Mouse (Mus musculus): ENCODE measurements around the gene Aspscr1.

Gene Aspscr1

DNA sequence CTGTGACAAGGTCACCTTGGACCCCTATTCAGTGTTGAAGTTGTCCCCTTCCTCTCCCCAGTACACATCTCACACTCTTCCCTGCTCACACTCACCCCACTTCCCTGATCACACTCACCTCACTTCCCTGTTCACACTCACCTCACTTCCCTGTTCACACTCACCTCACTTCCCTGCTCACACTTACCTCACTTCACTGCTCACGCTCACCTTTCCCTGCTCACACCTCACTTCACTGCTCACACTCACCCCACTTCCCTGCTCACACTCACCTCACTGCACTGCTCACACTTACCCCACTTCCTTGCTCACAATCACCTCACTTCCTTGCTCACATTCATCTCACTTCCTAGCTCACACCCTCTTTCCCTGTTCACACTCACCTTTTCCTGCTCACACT lies 58.6 kb downstream of the Aspscr1 start:
- no peak for DNase-seq (ENCODE audit: low read depth in 1 of 2, low spot score in 2 of 2)

DNA sequence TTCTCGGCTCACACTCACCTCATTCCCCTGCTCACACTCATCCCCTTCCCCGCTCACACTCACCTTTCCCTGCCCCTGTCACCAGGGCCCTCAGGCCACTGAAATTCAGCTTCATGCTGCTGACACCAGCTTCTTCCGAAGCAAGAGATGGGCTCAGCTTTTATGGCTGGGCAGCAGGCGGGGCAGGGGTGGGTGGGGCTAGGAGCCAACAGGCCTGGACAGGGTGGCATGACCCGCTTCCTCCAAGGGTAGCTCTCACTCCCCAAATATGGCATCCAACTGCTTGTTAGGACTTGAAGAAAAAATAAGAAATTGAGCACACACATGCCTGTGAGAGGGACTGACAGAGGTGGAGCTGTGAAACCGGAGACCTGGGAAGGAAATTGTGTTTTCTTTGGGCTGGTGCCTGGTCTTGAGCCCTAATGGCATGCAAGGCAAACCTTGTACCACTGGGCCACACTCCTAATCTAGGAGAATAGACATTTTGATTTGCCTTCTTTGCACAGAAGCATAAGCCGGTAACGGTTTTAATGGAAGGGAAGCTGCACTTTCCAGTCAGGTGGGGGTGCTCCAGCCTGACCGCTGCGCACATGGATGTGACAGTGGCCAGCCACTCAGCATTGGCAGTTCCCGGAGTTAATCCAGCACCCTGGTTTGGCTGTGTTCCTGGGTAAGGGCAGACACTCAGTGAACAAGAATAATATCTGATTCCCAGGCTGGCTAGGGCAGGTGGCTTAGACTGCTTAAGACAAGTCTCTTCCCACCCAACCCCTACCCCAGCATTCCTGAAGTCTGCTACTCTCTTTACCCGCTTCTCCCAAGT lies 59.3 kb downstream of the Aspscr1 start, which contains the start of gene Cbr2:
Gene Cbr2, minus strand, starts transcription at position 257 of the 823 bp plus-strand sequence.
- DNase-seq (ENCODE audit: low read depth in 1 of 2, low spot score in 2 of 2): no peak

DNA sequence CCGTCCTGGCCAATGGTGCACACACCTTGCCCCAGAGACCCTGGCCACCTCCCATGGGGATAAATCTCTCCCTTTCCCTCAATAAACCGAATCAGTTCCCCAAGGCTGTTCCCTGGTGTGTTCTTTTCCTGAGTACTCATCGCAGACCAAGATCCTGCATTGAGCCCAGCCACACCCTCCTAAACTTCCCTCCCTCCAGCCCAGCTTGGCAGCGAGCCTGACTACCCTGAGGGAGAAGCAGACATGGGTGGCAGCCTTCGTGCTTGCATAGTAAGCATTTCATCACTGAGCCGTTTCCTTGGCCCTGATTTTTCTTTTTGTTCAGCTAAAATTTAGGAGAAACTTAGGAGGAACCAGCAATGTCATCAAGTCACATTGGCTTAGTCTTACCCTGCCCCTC lies 60.7 kb downstream of the Aspscr1 start:
- DNase-seq (ENCODE audit: low read depth in 1 of 2, low spot score in 2 of 2): no peak

DNA sequence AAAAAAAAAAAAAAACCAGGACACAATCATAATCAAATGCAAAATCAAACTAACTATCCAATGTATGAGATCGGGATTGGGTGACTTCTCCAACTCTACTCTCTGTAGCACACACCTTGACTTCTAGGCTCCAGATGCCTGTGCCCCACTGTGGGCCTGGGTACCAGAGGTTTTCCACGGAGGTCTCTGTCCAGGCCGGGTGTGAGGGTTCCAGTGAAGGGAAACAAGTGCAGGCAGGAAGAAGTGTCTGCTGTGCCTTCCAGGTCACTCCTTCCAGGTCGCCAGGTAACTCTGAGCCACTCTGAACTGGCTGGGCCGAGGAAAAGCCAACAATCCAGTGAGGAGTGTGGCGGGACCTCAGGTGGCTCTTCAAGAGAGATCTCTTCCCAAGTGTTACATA lies 63.7 kb downstream of the Aspscr1 start:
- DNase-seq (ENCODE audit: low read depth in 1 of 2, low spot score in 2 of 2): no peak

DNA sequence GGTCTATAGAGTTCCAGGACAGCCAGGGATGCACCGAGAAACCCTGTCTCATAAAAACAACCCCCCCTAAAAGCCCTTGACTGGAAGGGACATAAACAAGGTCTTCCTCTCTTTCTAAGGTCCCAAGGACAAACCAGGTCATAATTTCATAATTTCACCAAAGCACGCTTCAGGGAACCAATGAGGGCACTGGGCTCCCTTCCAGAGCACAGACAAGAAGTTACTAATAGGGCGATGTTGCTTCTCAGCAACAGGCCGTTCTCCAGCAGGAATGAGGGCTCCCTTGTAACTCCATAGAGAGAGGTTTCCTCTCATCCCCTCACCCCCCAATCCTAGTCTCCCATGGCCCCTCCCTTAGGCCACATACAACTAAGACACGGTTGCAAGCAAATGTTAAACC lies 68.2 kb downstream of the Aspscr1 start:
- no peak for DNase-seq (ENCODE audit: low read depth in 1 of 2, low spot score in 2 of 2)

DNA sequence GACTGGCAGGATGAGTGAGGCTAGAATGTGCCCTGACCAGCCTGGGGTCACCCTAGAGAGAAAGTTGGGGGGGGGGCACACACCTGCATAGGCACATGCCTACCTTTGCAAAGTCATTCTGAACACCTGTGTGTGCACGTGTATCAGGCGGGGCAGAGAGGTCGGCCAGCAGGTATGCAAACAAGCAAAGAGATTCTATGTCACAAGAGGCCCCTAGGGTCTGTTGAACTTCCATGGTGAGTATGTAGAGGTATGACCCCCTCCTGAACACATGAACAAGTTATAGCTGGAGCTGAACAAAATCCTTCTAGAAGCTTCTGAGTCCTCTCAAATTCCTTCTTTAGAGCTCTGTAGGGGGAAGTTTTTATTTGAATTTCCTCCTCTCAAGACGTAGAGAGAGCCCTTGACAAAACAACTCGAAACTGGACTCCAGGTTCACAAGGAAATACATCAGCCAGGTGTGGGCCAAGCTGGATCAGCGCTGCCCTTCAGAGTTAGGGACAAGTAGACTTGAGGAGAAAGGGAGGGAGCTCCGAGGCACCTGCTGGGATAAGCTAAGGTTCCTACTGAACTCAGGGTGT lies 71.4 kb downstream of the Aspscr1 start:
- DNase-seq (ENCODE audit: low read depth in 1 of 2, low spot score in 2 of 2): no peak

DNA sequence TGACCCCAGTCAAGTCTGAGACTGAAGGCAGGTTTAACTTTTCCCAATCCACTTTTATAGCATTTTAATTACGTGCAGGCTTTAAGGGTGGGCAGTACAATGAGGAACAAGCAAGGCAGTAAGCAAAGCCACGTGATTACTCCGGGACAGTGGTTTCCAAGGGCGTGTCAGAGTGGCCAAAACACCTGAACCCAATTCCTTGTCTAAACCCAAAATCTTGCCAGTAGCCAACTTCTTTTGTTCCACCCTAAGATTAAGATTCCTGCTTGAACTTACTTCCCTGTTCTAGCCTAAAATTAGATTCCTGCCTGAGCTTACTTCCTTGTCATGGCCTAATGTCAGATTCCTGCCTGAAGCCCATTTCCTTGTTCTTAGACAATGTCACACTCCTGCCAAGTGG lies 75.2 kb downstream of the Aspscr1 start:
- no peak for DNase-seq (ENCODE audit: low read depth in 1 of 2, low spot score in 2 of 2)

DNA sequence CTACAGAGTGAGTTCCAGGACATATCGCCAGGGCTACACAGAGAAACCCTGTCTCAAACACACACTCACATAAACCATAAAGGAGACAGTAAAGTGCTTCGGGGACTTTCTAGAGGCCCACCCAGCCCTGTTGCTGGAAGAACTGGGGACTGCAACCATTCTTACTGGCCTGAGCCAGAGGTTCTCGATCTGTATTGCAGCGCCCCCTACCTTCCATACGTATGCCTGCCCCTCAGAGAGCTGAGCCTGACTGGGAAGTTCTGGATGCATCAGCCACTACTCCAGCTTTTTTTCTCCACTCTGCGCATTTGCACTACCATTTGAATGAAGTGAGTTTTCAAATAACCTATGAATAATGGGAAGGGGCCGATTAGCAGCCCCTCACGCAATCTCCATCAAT lies 76.7 kb downstream of the Aspscr1 start:
- DNase-seq (ENCODE audit: low read depth in 1 of 2, low spot score in 2 of 2): peak in 1 of 2 experiments; percentile 46

DNA sequence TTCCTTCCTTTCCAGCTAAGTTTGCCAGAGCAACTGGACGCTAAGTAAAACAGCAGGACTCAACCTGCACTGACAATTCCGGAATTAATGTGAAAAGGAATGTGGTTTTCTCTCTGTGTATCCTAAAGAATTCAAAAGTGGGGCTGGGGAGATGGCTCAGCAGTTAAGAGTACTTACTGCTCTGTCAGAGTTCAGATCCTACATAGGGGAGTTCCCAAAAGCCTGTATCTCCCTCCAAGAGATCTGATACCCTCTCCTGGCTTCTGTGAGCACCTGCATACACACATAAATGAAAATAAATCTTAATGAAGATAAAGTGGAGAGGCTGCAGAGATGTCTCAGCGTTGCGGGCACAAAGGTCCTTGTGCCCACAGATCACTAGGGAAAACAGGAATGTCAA lies 78.8 kb downstream of the Aspscr1 start:
- no peak for DNase-seq (ENCODE audit: low read depth in 1 of 2, low spot score in 2 of 2)
